Mouse (Mus musculus): ENCODE data around the gene Dscaml1. TPM values are rescaled to one million over a fixed set of nuclear protein-coding genes. Genes with fewer than 3 reads are reported as not detected.

Gene Dscaml1
- total and polyA plus RNA-seq, 2 experiments from 2014 or later: 10.5 to 47.4 TPM

DNA sequence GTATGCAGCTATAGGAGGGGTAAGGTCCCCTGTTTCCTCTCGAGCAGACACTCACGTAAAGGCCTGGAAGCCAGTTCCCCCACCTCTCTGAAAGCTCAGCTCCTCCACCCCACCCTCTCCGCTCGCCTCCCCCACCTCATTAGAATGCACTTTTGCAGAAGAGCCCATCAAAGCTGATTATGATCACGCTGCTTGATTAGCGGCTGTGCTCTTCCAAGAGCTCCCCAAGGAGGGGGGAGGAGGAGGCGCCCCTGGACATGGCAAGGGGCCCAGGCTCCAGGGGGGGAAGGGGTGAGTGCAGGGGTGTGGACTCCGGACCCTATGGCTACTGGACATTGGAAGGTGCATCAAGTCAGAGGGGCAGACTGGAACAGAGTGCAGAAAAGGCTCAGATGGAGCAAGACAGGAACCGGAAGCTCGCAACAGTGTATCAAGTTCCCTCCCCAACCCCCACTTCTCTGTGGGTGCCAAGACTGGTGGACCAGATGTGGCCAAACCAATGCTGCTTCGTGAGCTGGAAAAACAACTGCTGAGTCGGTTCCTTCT lies 250.9 kb downstream of the Dscaml1 start:
- whole genome bisulfite sequencing: 10% methylated on average over 12 of the region's 12 CpGs
- H3K4me1 ChIP-seq (ENCODE audit: insufficient read depth, low read length): peaks cover 32% of the 10 kb centered on the region
- no peak overlapping the region for H3K9ac ChIP-seq (replicated peaks; ENCODE audit: low read length)
- 0 out of 2 replicates have a peak overlapping the region, but pooled peaks have one; percentile 13 for H3K4me2 ChIP-seq (ENCODE audit: low read depth, low read length)
- no peaks in the 10 kb centered on the region for H3K36me3 ChIP-seq (ENCODE audit: insufficient read depth, low read length)
- peak; percentile 75 for DNase-seq (ENCODE audit: low spot score)
- H3K9me3 ChIP-seq (ENCODE audit: low read length): no peaks in the 10 kb centered on the region
- H3K27me3 ChIP-seq (ENCODE audit: insufficient read depth, low read length): no peaks in the 10 kb centered on the region
- TF ChIP-seq CTCF (IDR thresholded peaks at IDR 0.05; ENCODE audit: low read depth): no peak
- H3K4me3 ChIP-seq (ENCODE audit: low read length): no peak overlapping the region
- ATAC-seq: peak; percentile 44
- H3K27ac ChIP-seq: peak overlapping the region; percentile 89

DNA sequence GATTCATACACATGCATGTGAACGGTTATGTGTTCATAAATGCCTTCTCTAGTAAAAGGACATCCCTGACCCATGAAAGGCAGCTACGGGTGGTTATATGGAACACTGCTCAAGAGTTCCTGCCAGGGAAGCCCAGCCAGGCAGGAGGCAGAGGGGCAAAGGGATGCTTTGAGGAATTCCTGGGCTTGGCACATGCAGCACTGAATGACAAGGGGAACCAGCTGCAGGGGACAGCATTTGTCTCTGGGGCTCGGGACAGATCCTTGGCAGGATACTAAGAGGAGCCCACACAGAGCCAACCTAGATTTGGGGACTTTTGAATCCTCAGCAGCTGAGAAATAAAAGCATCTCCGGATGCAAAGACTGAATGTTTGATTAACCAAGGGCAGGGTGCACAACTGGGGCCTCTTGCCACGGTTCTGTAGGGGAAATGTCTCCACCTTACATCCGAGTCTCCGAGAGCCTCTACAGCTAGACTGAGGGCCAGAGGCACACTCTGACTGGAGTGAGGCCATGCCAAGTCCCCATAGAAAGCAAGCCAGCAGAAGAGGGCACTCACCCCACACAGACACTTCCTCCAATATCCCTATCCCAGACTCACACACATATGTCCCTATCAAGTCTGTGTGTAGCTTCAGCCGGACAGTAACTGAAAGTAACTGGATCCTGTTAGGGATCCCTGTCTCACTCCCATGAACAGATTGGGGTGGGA lies 251.7 kb downstream of the Dscaml1 start:
- peak overlapping the region; percentile 89 for H3K27ac ChIP-seq
- no peak overlapping the region for H3K9ac ChIP-seq (replicated peaks; ENCODE audit: low read length)
- no peaks in the 10 kb centered on the region for H3K27me3 ChIP-seq (ENCODE audit: insufficient read depth, low read length)
- H3K9me3 ChIP-seq (ENCODE audit: low read length): no peaks in the 10 kb centered on the region
- WGBS: 17% methylated on average over 8 of the region's 8 CpGs
- H3K4me3 ChIP-seq (ENCODE audit: low read length): no peak overlapping the region
- no peaks in the 10 kb centered on the region for H3K36me3 ChIP-seq (ENCODE audit: insufficient read depth, low read length)
- peaks cover 32% of the 10 kb centered on the region for H3K4me1 ChIP-seq (ENCODE audit: insufficient read depth, low read length)
- DNase-seq (ENCODE audit: low spot score) (peak; percentile 75), ATAC-seq (peak; percentile 63)
- no peak for TF ChIP-seq CTCF (IDR thresholded peaks at IDR 0.05; ENCODE audit: low read depth)
- H3K4me2 ChIP-seq (ENCODE audit: low read depth, low read length): 0 out of 2 replicates have a peak overlapping the region, but pooled peaks have one; percentile 13

DNA sequence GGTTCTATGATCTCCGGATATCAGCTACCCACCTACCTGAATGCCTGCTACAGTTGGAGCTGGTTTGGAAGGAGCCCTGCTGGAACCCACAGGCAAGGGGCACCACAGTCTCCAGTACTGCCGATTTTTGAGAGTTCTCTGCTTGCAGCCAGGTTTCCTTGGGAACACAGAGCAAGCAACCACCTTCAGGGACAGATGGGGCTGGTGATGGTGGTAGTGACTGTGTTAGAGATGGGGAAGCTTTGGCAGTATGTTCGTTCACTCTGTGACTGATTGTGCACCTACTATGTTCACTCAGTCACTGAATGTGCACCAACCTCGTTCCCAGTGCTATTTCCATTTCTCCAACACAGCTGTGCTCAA lies 252.2 kb downstream of the Dscaml1 start:
- Histone ChIP-seq H3K36me3 (ENCODE audit: insufficient read depth, low read length) (no peaks in the 10 kb centered on the region), H3K27me3 (ENCODE audit: insufficient read depth, low read length) (no peaks in the 10 kb centered on the region), H3K27ac (peak overlapping the region; percentile 89), H3K4me3 (ENCODE audit: low read length) (no peak overlapping the region), H3K4me2 (ENCODE audit: low read depth, low read length) (no peak overlapping the region), H3K9ac (replicated peaks; ENCODE audit: low read length) (no peak overlapping the region), H3K9me3 (ENCODE audit: low read length) (no peaks in the 10 kb centered on the region), H3K4me1 (ENCODE audit: insufficient read depth, low read length) (peaks cover 32% of the 10 kb centered on the region)
- no peak for TF ChIP-seq CTCF (IDR thresholded peaks at IDR 0.05; ENCODE audit: low read depth)
- DNase-seq (ENCODE audit: low spot score) (peak; percentile 47), ATAC-seq (no peak)
- 37% methylated on average over 4 of the region's 4 CpGs for WGBS

DNA sequence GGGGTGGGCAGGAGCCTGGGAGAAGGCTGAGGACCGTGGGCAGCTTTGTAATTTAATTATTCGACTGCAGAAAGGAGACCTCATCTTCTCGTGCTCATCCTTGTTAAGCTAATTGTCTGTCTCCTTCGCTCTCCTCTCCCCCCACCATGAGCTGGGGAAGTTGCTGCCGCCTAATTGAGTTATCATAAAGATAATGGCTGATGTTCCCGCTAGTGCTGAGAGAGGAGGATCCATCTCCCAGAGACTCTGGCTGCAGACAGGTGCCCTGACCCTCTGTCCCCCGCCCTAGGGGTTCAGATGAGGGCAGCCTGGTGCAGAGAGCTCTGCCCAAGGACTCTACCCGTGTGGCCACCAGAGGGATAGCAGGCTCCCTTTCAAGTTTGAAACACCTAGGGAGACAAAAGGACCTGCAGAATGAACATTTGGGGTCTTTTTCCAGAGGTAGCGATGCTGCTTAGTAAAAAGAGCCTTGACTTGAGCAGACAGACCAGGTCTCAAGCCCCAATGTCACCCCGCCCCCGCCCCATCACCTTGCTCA lies 256.1 kb downstream of the Dscaml1 start:
- DNase-seq (ENCODE audit: low spot score) (no peak), ATAC-seq (no peak)
- Histone ChIP-seq H3K4me2 (ENCODE audit: low read depth, low read length) (no peak overlapping the region), H3K4me1 (ENCODE audit: insufficient read depth, low read length) (peaks cover 17% of the 10 kb centered on the region), H3K9me3 (ENCODE audit: low read length) (no peaks in the 10 kb centered on the region), H3K9ac (replicated peaks; ENCODE audit: low read length) (no peak overlapping the region), H3K27me3 (ENCODE audit: insufficient read depth, low read length) (no peaks in the 10 kb centered on the region), H3K27ac (no peak overlapping the region), H3K4me3 (ENCODE audit: low read length) (no peak overlapping the region), H3K36me3 (ENCODE audit: insufficient read depth, low read length) (no peaks in the 10 kb centered on the region)
- 51% methylated on average over 11 of the region's 11 CpGs for WGBS
- TF ChIP-seq CTCF (IDR thresholded peaks at IDR 0.05; ENCODE audit: low read depth): peak; percentile 55

DNA sequence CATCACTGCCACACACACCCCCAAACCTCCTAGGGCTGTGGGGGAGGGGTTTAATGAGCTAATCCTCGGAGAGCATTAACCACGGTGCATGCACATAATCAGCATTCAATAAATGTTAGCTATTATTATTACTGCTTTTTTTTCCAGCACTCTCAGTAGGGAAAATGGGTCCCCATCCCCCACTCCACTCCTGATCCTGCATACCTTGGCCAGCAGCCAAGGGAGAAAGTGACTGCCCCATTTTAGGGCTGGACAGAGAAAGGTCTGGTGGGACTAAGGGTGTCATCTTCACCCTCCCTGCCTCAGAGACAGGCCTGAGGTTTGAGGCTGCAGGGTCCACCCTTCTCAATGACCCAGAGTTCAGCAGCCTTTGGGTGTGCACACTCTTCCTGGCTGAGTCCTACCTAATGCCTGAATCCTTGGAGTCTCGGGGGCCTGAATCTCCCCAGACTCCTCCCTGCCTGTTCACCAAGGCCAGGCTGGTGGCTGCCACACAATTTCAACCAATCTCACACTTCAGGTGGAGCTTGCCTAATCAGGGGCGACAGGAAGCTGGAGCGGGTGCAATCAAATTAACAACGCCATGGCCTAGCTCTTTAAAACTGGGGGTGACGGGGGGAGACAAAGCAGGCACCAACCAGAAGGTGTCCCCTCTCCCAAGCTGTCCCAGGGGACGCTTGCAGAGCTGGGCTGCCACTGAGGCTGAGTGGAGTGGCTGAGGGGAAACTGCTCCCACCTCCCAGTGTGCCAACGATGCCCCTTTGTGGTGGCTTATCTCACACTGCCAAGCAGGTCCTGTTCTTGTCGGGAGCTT lies 267.2 kb downstream of the Dscaml1 start:
- Histone ChIP-seq H3K4me2 (ENCODE audit: low read depth, low read length) (no peak overlapping the region), H3K36me3 (ENCODE audit: insufficient read depth, low read length) (no peaks in the 10 kb centered on the region), H3K4me3 (ENCODE audit: low read length) (no peak overlapping the region), H3K9ac (replicated peaks; ENCODE audit: low read length) (no peak overlapping the region), H3K27me3 (ENCODE audit: insufficient read depth, low read length) (no peaks in the 10 kb centered on the region), H3K9me3 (ENCODE audit: low read length) (no peaks in the 10 kb centered on the region), H3K4me1 (ENCODE audit: insufficient read depth, low read length) (peaks cover 11% of the 10 kb centered on the region), H3K27ac (peak overlapping the region; percentile 74)
- WGBS: 16% methylated on average over 10 of the region's 10 CpGs
- TF ChIP-seq CTCF (IDR thresholded peaks at IDR 0.05; ENCODE audit: low read depth): peak; percentile 41
- DNase-seq (ENCODE audit: low spot score) (peak; percentile 76), ATAC-seq (peak; percentile 72)

DNA sequence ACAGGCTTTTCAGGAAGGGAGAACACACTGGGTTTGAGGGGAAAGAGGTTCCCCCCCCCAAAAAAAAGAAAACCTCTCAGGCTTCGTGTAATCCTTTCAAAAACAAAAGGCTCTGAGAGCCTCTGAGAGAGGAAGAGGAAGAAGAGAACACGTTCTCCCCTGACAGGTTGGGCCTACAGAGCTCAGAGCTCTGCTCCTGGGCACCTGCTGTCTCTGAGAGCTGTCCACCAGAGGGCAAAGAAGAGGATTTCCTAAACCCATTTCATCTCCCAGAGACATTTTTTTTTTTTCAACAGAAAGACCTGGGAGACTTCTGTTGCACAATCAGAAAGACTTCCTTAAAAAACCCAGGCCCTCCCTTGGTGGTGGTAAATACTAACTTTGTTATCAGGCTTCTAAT lies 267.8 kb downstream of the Dscaml1 start:
- H3K27me3 ChIP-seq (ENCODE audit: insufficient read depth, low read length): no peaks in the 10 kb centered on the region

More for the DNA sequence above, 267.8 kb downstream of the Dscaml1 start:
- peaks cover 11% of the 10 kb centered on the region for H3K4me1 ChIP-seq (ENCODE audit: insufficient read depth, low read length)
- DNase-seq (ENCODE audit: low spot score): no peak
- no peak for ATAC-seq
- no peak overlapping the region for H3K4me3 ChIP-seq (ENCODE audit: low read length)
- no peak; the same call in 1 of the 2 replicates for TF ChIP-seq CTCF (IDR thresholded peaks at IDR 0.05; ENCODE audit: low read depth)
- 19% methylated on average over 2 of the region's 2 CpGs for WGBS
- no peaks in the 10 kb centered on the region for H3K36me3 ChIP-seq (ENCODE audit: insufficient read depth, low read length)
- no peak overlapping the region for H3K9ac ChIP-seq (replicated peaks; ENCODE audit: low read length)
- H3K9me3 ChIP-seq (ENCODE audit: low read length): no peaks in the 10 kb centered on the region
- peak overlapping the region; percentile 74 for H3K27ac ChIP-seq
- no peak overlapping the region for H3K4me2 ChIP-seq (ENCODE audit: low read depth, low read length)
